Mouse (Mus musculus) gonadal fat pad, adult 2 months (tissue): ENCODE results near the gene Rita1. TPM values are rescaled to one million over a fixed set of nuclear protein-coding genes. Genes with fewer than 3 reads are reported as not detected.

ENCODE experiments used
- DNase-seq: peaks from one replicate; pipeline ENCODE4 v3.0.0-alpha.2; 2012; ENCODE audit warnings: low read depth
- polyA plus RNA-seq: library from polyadenylated mRNA; depleted of rRNA; stranded (reverse); fragments of >200 nt; gene quantifications from 2 replicates; pipeline ENCODE4 v1.2.3, GENCODE M21; 2012

The Rita1 gene
- polyA plus RNA-seq, 1 experiment: 17.8 TPM

DNA sequence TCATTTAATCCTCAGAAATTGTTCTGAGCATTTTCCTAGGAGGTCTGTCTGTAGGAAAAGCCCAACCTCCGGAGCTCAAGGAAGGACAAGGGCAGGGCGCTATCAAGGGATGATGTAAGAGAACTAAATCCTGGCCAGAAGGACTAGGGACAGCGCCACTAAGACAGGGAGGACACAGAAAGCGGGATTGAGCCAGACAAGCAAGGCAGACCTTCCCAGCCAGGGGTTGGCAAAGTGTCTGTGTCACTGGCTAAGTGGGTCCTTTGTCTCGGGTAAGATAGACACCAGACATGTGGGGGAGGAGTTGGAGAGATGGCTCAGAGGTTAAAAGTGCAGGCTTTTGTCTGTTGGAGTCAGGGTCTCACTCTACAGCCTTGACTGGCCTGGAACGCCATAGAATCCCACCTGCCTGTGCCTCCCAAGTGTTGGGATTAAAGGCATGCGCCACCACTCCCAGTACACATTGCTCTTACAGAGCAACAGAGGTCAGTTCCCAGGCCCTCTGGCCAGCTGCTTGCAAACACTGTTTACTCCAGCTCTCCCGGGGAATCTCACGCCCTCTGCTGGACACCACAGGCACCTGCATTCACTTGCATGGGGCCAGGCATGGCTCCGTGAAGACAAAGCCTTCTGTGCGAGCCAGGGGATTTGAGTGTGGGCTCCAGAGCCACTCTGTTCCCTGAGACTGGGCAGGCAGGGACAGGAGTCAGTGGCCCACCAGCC, 11.3 kb downstream of the Rita1 start:
- DNase-seq: no peak

DNA sequence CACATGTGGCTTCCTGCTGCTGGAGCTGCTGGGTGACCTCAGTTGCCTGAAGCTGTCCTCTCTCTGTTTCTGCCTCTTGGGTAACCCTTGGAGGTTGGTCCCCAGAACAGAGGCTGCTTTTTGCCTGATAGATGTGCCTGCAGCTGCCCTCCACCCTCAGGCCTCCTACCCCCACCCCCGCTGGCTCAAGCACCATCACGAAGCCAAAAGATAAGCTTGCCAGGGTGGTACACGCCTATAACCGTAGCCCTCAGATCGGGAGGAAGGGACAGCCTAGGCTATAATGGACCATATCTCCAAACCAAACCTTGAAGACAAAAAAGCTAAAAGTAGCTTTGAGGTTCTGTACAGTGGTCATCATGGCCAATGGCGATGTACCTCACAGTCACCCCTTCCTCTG, 12.8 kb downstream of the Rita1 start:
- DNase-seq: no peak

DNA sequence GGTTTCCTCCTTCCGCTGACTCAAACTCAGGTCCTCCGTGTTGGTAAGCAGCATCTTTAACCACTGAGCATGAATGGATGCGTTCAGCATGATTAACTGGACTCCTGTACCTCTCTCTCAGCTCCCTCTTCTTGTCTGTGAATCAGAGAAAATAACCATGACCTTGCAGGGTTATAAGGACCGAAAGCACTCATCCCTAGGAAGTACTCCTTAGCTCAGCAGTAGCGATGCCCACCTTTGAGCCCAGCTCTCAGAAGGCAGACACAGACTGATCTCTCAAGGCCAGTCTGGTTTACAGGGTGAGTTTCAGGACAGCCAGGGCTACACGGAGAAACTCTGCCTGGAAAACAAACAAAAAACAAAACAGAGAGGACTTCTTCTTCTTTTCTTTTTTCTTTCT, 17.9 kb downstream of the Rita1 start:
- DNase-seq: no peak

DNA sequence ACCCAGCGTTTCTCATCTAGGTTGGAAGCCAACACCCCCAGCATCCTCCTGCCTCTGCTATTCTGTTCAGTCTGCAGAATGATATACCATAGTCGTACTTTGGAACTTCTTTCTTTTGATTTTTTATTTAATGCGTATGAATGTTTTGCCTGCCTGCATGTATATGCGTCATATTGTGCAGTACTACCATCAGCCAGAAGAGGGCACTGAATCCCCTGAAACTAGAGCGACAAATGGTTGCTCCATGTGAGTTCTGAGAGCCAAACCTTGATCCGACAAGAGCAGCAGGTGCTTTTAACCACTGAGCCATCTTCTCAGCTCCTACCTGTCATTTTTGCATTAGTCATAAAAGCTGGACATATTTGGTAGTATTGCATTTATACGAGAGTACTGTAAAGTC, 20.2 kb downstream of the Rita1 start:
- DNase-seq: no peak

DNA sequence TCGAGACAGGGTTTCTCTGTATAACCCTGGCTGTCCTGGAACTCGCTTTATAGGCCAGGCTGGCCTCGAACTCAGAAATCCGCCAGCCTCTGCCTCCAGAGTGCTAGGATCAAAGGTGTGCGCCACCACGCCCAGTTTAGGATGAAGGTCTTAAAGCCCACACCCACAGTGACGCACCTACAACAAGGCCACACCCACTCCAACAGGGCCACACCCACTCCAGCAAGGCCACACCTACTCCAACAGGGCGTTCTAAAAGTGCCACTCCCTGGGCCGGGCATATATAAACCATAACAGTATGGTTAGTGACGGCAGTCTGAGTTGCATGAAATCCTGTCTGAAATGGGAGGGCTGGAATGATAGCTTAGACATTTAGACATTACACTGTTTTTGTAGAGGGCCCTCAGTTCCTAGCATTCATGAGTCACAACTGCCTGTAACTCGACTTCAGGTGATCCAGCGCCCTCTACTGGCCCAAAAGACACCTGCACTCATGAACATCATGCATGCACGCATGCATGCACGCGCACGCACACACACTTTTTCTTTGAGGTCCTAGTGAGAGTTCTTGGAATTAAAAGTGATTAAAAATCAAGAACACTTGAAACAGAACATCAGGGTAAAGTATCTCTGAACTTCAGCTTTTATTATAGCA, 21.9 kb downstream of the Rita1 start:
- no peak for DNase-seq

DNA sequence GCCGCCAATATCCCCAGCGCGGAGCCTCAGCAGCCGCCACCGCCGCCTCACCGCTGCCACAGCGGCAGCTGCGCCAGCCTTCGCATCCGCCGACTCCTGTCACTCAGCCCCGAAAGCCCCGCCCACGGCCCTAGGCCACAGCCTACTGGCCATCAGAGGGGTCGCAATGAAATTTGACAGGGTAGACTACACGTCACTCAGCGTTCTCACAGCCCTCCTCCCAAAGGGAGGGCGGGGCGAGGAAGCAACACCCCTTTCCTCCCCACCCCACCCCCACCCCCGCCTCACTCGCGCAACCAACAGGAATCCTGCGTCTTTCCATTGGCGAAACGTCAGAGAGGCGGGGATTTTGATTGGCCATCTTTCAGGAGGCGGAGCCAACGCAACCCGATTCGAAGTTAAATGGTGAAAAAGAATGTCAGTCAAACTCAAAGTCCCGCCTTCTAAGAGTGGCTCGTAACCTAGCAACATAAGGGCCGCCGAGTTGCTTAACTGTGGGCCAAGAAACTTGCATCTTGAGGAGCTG, 23.8 kb downstream of the Rita1 start, which contains the start of the genes Tpcn1 and Iqcd:
TSS of gene Tpcn1 (minus strand) at position 105 of the 526 bp plus-strand sequence.
TSS of gene Iqcd (plus strand) at position 448 of the 526 bp plus-strand sequence.
- no peak for DNase-seq

DNA sequence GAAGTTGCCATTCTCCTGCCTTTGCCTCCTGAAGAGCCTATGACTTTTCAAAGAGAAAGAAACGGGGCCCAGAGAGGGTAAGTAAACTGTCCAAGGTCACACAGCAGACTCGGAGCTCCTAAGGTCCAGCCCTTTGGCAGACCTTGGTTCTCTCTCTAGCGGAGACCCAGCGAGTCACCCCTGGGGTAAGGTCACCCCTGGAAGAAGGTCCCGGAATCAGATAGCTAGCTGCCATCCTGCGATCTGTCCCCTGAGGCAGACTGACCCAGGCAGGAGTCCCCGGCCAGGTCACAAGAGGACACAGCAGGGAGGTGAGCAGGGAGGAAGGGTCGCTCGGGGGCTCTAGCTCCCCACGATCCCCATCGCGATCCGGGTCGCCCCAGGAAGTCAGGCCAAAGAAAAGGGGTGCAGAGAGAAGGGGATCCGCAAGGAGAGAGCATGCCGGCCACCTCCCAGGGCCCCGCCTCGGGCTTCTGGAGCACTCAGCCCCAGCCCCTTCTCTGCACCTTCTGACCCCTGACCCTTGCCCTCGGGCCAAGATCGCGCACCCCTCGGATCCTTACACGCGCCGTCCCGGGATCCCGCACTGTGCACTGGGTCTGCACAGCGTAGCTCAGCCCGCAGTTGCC, 24.3 kb downstream of the Rita1 start:
- no peak for DNase-seq

DNA sequence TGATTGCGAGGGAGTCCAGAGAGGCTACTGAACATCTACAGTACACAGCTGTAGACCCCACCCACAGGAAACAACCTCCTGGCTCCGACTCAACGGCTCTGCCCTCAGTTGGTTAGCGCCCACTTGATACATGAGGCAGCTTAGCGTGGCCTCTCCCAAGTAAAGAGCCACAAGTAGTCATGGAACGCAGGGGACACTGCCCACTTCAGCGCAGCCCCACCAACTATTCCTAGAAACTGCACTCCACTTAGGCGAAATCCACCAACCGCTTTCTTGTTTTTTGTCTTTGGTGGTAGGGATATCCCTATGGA, 24.8 kb downstream of the Rita1 start:
- DNase-seq: no peak

DNA sequence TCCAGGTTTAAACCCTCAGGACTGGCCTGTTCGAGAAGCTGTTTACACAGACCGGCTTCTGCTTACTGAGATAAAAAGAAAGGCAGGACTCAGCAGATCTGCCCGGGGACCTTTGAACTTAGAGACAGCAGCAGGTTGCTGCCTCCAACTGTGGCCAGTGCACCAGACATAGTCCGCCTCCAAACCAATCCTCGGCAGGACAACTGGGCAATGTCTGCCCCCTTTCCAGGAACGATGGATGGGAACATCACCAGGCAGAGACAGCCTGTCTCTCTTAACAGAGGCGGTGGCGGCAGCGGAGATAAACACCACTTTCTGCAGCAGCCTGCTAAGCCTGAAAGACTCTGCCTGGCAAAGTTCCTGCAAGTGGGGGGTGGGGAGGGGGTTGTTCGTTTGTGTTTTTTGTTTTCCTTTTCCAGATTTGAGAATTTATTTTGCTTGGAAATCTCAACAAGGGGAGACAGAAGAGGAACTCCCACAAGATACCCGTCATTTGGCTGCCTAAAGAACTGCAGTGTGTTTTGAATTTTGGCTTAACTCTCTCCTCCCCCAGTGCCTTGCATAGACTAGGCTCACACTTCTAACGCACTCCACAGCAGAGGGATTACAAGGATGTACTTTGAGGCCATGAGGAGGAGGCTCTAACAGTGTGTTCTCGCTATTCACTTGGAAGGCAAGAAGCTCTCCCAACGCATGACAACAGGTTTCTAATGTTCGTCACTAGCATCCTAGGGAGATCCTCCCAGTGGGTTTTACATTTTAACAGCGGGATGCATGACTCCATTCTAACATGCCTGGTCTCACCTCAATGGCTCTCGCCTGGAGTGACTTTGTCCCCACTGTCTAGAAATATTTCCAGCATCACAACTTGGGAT, 25.4 kb downstream of the Rita1 start:
- DNase-seq: no peak

DNA sequence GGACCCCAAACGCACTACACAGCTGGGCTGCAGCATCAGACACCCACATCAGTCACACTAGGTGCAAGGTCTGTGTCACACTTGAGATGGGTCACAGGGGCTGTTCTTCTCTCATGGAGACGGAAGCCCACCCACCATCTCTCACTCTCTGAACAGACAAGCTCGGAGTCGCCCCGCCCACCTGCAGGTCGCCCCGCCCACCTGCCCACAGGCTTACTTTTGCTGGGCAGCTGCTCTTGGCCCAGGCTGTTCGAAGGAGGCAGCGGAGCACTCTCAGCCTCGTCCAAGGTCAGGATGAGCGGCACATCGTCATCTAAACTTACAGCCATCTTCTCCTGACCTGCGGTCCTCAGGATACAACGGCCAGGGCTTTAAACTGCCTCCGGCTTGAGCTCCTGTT, 27.4 kb downstream of the Rita1 start:
- DNase-seq: no peak

DNA sequence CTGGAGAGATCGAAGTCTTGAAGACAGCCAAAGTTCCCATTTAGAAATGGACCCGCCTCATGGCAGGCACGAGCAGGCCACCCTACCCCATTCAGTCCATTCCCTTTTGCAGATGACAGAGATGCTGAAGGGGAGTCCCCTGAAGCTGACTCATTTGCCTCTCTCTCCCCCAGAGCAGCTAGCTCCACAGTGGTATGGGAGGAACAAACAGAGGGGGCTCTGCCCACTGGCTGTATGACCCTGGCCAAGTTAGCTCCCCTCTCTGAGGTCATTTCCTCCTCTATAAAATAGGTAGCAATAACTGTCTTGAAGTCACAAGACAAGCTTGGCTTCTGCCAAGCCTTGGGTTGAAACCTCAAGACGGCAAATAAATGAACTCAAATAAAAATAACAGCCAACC, 28.9 kb downstream of the Rita1 start:
- no peak for DNase-seq

DNA sequence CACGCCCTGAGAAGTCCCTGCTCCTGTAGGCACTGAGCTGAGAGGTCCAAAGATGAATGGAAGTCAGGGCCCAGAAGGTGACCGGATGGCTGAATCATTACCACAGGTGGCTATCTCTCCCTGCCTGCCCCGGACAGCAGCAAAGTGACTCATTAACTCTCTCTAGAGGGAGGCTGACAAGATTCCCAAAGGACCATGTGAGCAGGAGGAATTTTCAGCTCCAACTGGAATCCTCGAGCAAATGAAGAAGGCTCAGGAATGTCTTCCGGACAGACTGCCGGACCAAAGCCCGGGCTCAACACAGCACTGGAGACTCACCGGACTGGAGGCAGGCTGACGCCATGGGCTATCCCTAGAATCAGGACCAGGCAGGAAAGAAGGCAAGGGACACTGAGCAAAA, 30.4 kb downstream of the Rita1 start:
- no peak for DNase-seq

DNA sequence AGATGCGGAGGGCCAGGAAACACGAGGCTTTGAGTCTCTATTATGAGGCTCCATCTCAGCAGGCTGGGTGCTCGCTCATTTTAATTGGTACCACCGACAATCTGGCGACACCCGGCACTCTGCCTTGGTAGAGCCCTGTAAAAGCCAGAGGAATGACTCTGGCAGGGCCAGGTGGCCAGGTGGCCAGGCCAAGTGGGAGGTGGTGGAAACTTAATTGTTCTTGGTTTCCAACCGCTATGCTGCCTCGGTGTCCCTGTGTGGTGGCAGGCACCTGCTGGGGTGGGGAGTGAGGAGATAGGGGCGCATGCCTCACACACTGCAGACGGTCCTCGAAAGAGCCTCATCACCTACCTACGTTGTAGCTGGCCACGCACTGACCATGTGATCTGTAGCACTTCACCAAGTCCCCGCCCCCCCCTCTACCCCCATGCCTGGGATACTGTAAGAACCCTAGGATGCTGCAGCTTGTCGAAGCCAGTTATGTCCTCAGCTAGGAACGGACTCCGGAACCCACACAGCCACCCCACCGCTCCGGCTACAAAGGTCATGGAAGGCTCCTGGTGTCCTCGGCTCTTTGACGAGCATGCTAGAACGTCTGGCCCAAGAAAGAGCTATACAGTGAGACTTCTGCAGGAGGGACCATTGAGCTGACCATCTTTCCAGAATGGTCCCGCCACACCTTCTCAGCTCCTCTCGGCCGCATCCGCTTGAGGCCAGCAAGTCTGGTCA, 32.3 kb downstream of the Rita1 start:
- no peak for DNase-seq

DNA sequence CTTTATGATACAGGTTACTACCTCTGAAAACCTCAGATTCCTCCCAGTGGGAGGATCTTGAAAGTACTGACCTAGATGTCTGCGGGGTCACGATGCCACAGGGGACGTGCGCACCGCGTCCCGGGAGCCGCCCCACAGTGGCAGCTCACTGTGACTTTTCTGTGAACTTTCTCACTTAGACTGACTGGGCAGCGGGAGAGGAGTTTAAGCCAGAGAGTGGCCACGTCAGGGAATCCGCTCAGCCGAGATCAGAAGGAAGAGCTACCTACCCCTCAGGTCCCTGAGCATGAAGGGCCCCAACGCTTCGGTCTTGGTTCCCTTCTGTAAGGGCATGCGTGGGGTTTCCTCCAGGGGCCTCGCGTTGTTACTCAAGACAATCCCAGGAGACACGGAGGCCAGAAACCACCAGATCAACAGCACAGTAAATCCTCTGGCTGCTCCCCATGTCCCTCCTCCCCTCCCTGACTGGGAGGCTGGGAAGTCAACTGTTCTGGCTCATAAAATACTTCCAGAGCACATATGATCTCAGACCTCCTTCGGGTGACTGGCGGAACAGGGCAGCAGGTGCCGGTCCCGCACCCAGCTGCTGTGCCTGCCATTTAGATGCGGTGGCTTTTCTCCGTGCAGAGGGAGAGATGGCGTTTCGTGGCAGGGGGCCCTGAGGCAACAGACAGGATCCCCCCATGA, 33.0 kb downstream of the Rita1 start:
- no peak for DNase-seq

DNA sequence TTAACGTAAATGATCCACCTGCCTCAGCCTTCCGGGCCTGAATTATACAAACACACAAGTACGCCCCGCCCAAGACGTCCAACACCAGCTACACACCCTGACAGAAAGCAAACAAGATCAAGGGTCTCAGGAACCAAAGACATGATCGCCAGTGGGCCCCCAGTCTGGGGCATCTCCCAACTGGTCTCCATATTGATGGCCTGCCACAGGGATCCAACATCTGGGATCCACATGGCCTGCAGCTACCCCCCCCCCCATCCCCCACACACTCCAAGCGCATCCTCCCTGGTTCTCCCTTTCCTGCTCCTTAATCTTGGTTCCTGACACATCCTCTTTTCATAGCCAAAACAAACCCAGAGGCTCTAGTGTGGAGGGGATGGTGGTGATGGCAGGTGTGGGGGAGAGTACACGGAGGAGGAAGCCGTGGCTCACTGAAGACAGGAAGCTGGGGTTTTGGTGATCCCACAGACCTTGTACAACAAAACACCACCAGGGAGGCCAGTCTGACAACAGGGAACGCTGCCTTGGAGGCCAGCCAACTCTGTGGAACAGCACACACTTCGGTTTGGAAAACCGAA, 33.8 kb downstream of the Rita1 start:
- DNase-seq: no peak

DNA sequence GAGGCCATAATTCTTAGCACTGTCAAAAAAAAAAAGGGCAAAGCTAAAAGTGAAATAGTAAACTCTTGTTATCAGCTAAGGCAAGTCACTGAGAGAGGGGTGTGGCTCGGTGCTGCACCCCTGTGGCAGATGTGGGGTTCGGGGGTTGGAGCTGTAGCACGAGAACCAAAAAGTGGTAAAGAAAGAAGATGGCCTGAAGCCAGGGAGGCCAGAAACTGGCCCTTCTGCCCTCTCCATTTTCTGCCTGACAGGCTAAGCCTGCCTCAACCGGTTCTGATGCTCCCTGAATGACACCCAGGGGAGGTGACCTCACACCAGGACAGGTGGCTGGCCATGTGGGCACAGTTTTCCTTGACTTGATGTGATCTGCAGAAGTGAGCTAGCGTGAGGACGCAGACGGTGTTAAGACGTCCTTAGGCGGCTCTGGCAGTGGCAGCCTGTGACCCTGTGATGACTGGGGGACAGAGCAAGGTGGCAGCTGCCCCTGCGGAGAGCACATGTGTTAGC, 34.4 kb downstream of the Rita1 start:
- DNase-seq: no peak

DNA sequence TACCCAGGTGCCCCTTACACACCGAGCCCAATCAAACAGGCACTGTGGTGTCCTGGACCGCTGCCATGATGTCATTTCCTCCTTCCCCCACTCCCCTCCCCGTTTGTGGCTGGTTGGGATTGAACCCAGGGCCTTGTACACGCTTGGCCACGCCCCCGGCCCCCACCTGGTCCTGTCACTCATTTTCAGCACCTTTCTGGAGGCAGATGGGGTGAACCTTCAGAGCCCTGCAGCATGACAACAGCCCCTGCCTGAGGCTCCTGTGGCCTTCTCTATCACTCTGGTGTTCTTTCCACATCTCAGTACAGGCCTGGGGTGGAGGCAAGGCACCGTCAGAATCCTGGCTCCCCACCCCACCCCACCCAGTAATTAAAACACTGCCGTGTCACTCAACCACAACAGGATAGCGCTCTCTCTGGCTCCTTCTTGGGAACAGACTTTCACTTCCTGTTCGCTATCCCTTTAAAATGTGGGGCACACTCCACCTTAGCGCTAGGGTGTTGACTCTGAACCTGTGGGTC, 35.5 kb downstream of the Rita1 start:
- DNase-seq: no peak

DNA sequence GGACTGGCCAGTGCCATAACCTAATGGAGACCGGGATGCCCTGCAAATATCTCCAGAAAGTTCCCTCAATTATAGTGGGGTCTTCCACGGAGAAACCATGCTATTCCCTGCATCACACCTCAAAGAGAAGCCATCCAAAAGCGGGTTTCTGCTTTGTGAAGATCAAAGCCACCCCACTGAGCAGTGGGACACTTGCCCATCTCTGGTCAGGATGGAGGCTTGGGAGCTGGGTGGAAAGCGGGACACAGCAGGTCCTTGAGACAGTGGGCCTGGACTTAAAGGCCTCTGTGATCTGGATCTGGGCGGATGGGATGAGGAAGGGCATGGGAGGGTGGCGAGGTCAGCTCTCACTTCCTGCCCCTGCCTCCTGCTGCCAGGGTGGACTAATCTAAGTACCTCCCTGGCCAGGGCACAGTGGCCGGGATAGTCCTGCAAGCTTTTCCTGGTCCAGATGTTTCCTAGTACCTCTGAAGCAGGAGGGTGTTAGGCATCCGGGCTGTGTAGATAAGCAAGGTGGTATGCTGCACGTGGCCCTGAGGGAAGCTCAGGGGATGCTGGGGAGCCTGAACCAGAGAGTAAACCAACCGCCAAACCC, 37.8 kb downstream of the Rita1 start:
- no peak for DNase-seq

DNA sequence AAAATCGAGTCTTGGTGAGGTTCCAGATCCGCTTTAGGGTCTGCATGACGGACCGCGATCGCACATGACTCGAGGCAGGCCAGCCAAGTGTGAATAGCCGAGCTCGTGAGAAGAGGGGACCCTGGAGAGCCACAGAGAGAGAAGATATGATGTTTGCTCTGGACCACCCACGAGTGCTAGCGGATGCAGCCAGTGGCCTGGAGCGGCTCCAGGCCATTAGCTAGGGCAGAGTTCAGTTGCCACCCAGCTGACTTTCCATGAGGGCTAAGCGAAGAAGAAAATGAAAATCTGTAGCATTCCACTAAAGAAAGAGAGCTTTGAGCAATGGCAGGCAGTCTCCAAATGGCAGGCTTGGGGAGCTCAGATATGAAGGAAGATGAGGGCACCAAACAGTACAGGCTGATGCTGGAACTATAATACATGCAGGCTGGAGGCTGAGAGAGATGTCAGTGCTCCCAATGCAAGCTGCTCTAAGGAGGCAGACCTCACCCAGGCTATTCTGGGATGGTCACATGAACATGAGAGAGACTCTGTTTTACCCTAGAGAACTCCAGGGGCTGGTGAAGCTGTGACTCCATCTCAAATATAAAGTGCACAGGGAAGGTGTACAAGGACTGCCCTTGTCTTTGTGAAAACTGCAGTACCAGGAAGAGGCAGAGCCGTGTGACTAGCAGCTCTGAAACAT, 41.2 kb downstream of the Rita1 start:
- no peak for DNase-seq
